Mouse (Mus musculus) liver, embryonic 16.5 days (tissue): ENCODE measurements around the gene Mfsd13b. TPM values are rescaled to one million over a fixed set of nuclear protein-coding genes. Genes with fewer than 3 reads are reported as not detected.
"Not testable (repeated sequence)": the region's sequence is repeated elsewhere in the genome, so short reads cannot be mapped to it uniquely, and the experiment has no call there.

Experiments
- ATAC-seq: fragments of 200-750 bp; cut with Nextera tagmentation; 2 replicates; pipeline ENCODE4 v1.8.0; 2017; ENCODE audit warnings: low read depth, mild to moderate bottlenecking, moderate number of reproducible peaks, moderate library complexity
- H3K27ac ChIP-seq: fragments of 300-500 bp; sonication (generic); 2 replicates; pipeline ENCODE4 v1.5.1; 2014; ENCODE audit warnings: mild to moderate bottlenecking, low read length
- H3K27me3 ChIP-seq: fragments of 300-500 bp; sonication (generic); 2 replicates; pipeline ENCODE4 v1.6.1; 2014; ENCODE audit warnings: low read depth, low read length, mixed read lengths; ENCODE audit not compliant: control insufficient read depth, insufficient read depth
- H3K36me3 ChIP-seq: fragments of 300-500 bp; sonication (generic); 2 replicates; pipeline ENCODE4 v1.6.1; 2014; ENCODE audit warnings: mild to moderate bottlenecking; ENCODE audit not compliant: control insufficient read depth, insufficient read depth
- H3K4me1 ChIP-seq: fragments of 300-500 bp; sonication (generic); 2 replicates; pipeline ENCODE4 v1.6.1; 2014; ENCODE audit warnings: low read depth, low read length, mixed read lengths; ENCODE audit not compliant: control insufficient read depth
- H3K4me2 ChIP-seq: fragments of 300-500 bp; sonication (generic); 2 replicates; pipeline ENCODE4 v1.6.1; 2014; ENCODE audit warnings: low read depth, low read length, mixed read lengths
- H3K4me3 ChIP-seq: fragments of 300-500 bp; sonication (generic); 2 replicates; pipeline ENCODE4 v1.5.1; 2014; ENCODE audit warnings: low read depth, mild to moderate bottlenecking, low read length
- H3K9ac ChIP-seq: fragments of 300-500 bp; sonication (generic); 2 replicates; pipeline ENCODE4 v1.6.1; 2014; ENCODE audit warnings: low read depth, low read length
- H3K9me3 ChIP-seq: fragments of 300-500 bp; sonication (generic); replicated peaks from 2 replicates; pipeline ENCODE4 v1.6.1; 2016; ENCODE audit warnings: low read length; ENCODE audit not compliant: control insufficient read depth
- WGBS: fragments of 180-500 bp; shearing (Covaris S2); extraction: QIAGEN DNeasy Blood & Tissue Kit; methylation state at CpG from one replicate; pipeline ENCODE4 v1.1.7; 2014; ENCODE audit not compliant: insufficient replicate concordance; 5-methylcytosine and 5-hydroxymethylcytosine counted together
- polyA plus RNA-seq: library from polyadenylated mRNA; unstranded; fragments of >200 nt; fragmentation: Nextera tagmentation; extraction: Ambion mirVana; gene quantifications from 2 replicates; pipeline ENCODE4 v1.2.1, GENCODE M21; 2015

Gene Mfsd13b
- polyA plus RNA-seq, 1 experiment from 2014 or later: not detected

- Histone ChIP-seq H3K4me2 (no peak overlapping the region), H3K4me1 (peaks cover 4% of the 10 kb centered on the region), H3K4me3 (no peak overlapping the region), H3K36me3 (no peaks in the 10 kb centered on the region), H3K27me3 (peaks cover 1% of the 10 kb centered on the region; the same call in 1 of the 2 replicates), H3K27ac (no peak overlapping the region), H3K9me3 (no peaks in the 10 kb centered on the region), H3K9ac (no peak overlapping the region)
- no peak for ATAC-seq
- 48% methylated on average over 3 of the region's 3 CpGs for WGBS
These were observed 44.0 kb downstream of the Mfsd13b start for GRCm38 (mm10) chr7:121026300-121026699.

- not testable (repeated sequence) for H3K9me3 ChIP-seq, H3K36me3 ChIP-seq, H3K27me3 ChIP-seq, ATAC-seq, H3K4me3 ChIP-seq, H3K9ac ChIP-seq, H3K4me1 ChIP-seq, H3K27ac ChIP-seq, H3K4me2 ChIP-seq
These were observed 47.6 kb downstream of the Mfsd13b start for GRCm38 (mm10) chr7:121029947-121030346.

GRCm38 (mm10) chr7:121033856-121034652 is 51.7 kb downstream of the Mfsd13b start, which contains the start of gene Mettl9:
Mettl9 (plus strand) TSS chr7:121034445.
- Histone ChIP-seq H3K4me1 (peaks cover 15% of the 10 kb centered on the region), H3K9ac (peak within 1 kb of the TSS; percentile 92), H3K4me3 (peak within 1 kb of the TSS; percentile 96), H3K27me3 (peaks cover 3% of the 10 kb centered on the region; the same call in 1 of the 2 replicates), H3K36me3 (no peaks in the 10 kb centered on the region), H3K27ac (peak within 1 kb of the TSS; percentile 86), H3K4me2 (peak within 1 kb of the TSS; percentile 93), H3K9me3 (no peaks in the 10 kb centered on the region)
- WGBS: 4% methylated on average over 36 of the region's 43 CpGs
- ATAC-seq: peak; percentile 97

- H3K9ac ChIP-seq: peak overlapping the region; percentile 92
- H3K4me1 ChIP-seq: peaks cover 15% of the 10 kb centered on the region
- ATAC-seq: peak; percentile 80
- no peaks in the 10 kb centered on the region for H3K9me3 ChIP-seq
- H3K27me3 ChIP-seq: peaks cover 3% of the 10 kb centered on the region; the same call in 1 of the 2 replicates
- peak overlapping the region; percentile 96 for H3K4me3 ChIP-seq
- no peaks in the 10 kb centered on the region for H3K36me3 ChIP-seq
- peak overlapping the region; percentile 86 for H3K27ac ChIP-seq
- WGBS: under 1% methylated on average over 60 of the region's 63 CpGs
- H3K4me2 ChIP-seq: peak overlapping the region; percentile 93
These were observed 52.4 kb downstream of the Mfsd13b start for GRCm38 (mm10) chr7:121034701-121035141.

GRCm38 (mm10) chr7:121035161-121035721 is 52.9 kb downstream of the Mfsd13b start:
- H3K9me3 ChIP-seq: no peaks in the 10 kb centered on the region
- H3K27me3 ChIP-seq: peaks cover 3% of the 10 kb centered on the region; the same call in 1 of the 2 replicates
- H3K27ac ChIP-seq: peak overlapping the region; percentile 86
- peaks cover 18% of the 10 kb centered on the region for H3K4me1 ChIP-seq
- H3K4me3 ChIP-seq: peak overlapping the region; percentile 96
- peak; percentile 9 for ATAC-seq
- 1% methylated on average over 24 of the region's 24 CpGs for WGBS
- no peaks in the 10 kb centered on the region for H3K36me3 ChIP-seq
- peak overlapping the region; percentile 93 for H3K4me2 ChIP-seq
- H3K9ac ChIP-seq: peak overlapping the region; percentile 92

- Histone ChIP-seq H3K4me1 (peaks cover 18% of the 10 kb centered on the region), H3K9ac (no peak overlapping the region), H3K27ac (no peak overlapping the region), H3K4me2 (no peak overlapping the region), H3K27me3 (no peaks in the 10 kb centered on the region), H3K36me3 (no peaks in the 10 kb centered on the region), H3K4me3 (no peak overlapping the region), H3K9me3 (no peaks in the 10 kb centered on the region)
- no peak for ATAC-seq
- 47% methylated on average over 4 of the region's 4 CpGs for whole genome bisulfite sequencing
These were observed 58.3 kb downstream of the Mfsd13b start for GRCm38 (mm10) chr7:121040595-121040994.

GRCm38 (mm10) chr7:121041989-121042388 is 59.7 kb downstream of the Mfsd13b start:
- ATAC-seq: no peak
- Histone ChIP-seq H3K9me3 (no peaks in the 10 kb centered on the region), H3K9ac (no peak overlapping the region), H3K4me3 (no peak overlapping the region), H3K27me3 (no peaks in the 10 kb centered on the region), H3K4me2 (no peak overlapping the region), H3K4me1 (peaks cover 11% of the 10 kb centered on the region), H3K36me3 (no peaks in the 10 kb centered on the region), H3K27ac (no peak overlapping the region)
- 61% methylated on average over 1 of the region's 1 CpGs for WGBS

GRCm38 (mm10) chr7:121043004-121043403 is 60.7 kb downstream of the Mfsd13b start:
- ATAC-seq: no peak
- H3K4me3 ChIP-seq: no peak overlapping the region
- no peaks in the 10 kb centered on the region for H3K27me3 ChIP-seq
- no peak overlapping the region for H3K27ac ChIP-seq
- 78% methylated on average over 3 of the region's 3 CpGs for WGBS
- no peak overlapping the region for H3K9ac ChIP-seq
- H3K4me1 ChIP-seq: peaks cover 11% of the 10 kb centered on the region
- H3K4me2 ChIP-seq: no peak overlapping the region
- no peaks in the 10 kb centered on the region for H3K9me3 ChIP-seq
- no peaks in the 10 kb centered on the region for H3K36me3 ChIP-seq

- no peak overlapping the region for H3K9ac ChIP-seq
- no peaks in the 10 kb centered on the region for H3K27me3 ChIP-seq
- no peak overlapping the region for H3K4me2 ChIP-seq
- no peaks in the 10 kb centered on the region for H3K36me3 ChIP-seq
- H3K4me3 ChIP-seq: no peak overlapping the region
- no peak overlapping the region for H3K27ac ChIP-seq
- H3K9me3 ChIP-seq: no peaks in the 10 kb centered on the region
- ATAC-seq: no peak
- WGBS: 55% methylated on average over 1 of the region's 1 CpGs
- H3K4me1 ChIP-seq: peaks cover 11% of the 10 kb centered on the region
These were observed 61.2 kb downstream of the Mfsd13b start for GRCm38 (mm10) chr7:121043510-121043909.
